Mouse (Mus musculus) inflammation-experienced regulatory T-cells (primary cell): ENCODE data around the gene Abhd18. TPM values are rescaled to one million over a fixed set of nuclear protein-coding genes. Genes with fewer than 3 reads are reported as not detected.

Source experiments
- polyA plus RNA-seq, 2 experiments: library from polyadenylated mRNA; unstranded; fragments of 100-300 nt; shearing (Covaris generic); gene quantifications; one replicate each; pipeline ENCODE4 v1.2.1; 2017

Abhd18 gene
- 10 to 100 TPM; 10.3 to 14.9 TPM for polyA plus RNA-seq

GRCm38 (mm10) chr3:40846957-40847017 is at the start of gene Abhd18:
Abhd18 (plus strand) TSS chr3:40846970.

GRCm38 (mm10) chr3:40799530-40800372 is 47.0 kb upstream of the Abhd18 start, which contains the start of gene Plk4:
Plk4 (plus strand) TSS chr3:40800019.

GRCm38 (mm10) chr3:40846473-40846956 is 255 bp upstream of the Abhd18 start, which contains the start of gene Mfsd8:
Mfsd8 (minus strand) TSS chr3:40846886.

GRCm38 (mm10) chr3:40902443-40902842 is 55.7 kb downstream of the Abhd18 start, which contains the start of gene 1700034I23Rik:
1700034I23Rik (minus strand) TSS chr3:40902543.

GRCm38 (mm10) chr3:40949170-40949902 is 102.6 kb downstream of the Abhd18 start, which contains the start of gene Larp1b:
Larp1b (plus strand) TSS chr3:40949828.

Other genes with a start within 250 kb of the Abhd18 start
- not detected for gene Slc25a31, start 138.1 kb upstream of the Abhd18 start, polyA plus RNA-seq
- 10 to 100 TPM; 25.5 to 31.6 TPM for gene Hspa4l, start 102.5 kb upstream of the Abhd18 start, polyA plus RNA-seq
- gene Plk4, start 47.0 kb upstream of the Abhd18 start, polyA plus RNA-seq, result 10 to 100 TPM; 15.1 to 18.8 TPM
- gene Mfsd8, start 84 bp upstream of the Abhd18 start, polyA plus RNA-seq, result 10 to 100 TPM; 15.1 to 27.0 TPM
- gene 1700034I23Rik, start 55.6 kb downstream of the Abhd18 start, polyA plus RNA-seq, result under 1 TPM; 0.26 to 0.37 TPM
- 10 to 100 TPM; 26.7 to 43.6 TPM for gene Larp1b, start 102.9 kb downstream of the Abhd18 start, polyA plus RNA-seq
- 10 to 100 TPM; 21.4 to 23.9 TPM for gene Pgrmc2, start 236.1 kb downstream of the Abhd18 start, polyA plus RNA-seq